Mouse (Mus musculus): ENCODE measurements around the gene Bok. TPM values are rescaled to one million over a fixed set of nuclear protein-coding genes. Genes with fewer than 3 reads are reported as not detected.
"Not testable (repeated sequence)": the region's sequence is repeated elsewhere in the genome, so short reads cannot be mapped to it uniquely, and the experiment has no call there.

Bok gene
- total and polyA plus RNA-seq, 3 experiments, result 0.17 TPM; not detected in 2

DNA sequence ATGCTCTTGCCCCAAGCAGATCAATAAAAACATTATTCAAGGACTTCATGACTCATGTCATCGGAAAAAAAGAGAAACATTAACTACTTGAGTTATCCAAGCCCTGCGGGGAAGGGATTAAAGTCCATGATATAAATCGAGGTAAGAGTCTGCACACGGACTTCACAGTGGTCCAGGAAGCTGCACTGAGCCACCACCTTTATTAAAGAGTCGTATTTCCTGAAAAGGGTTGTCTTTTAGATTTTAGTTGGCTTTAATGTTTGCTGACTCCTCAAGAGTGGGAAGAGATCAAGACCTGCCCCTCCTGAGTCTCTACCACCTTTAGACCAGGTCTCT is 28.5 kb upstream of the Bok start:
- Histone ChIP-seq H3K27ac (ENCODE audit: control insufficient read depth, low read depth, low read length) (no peak overlapping the region), H3K4me1 (ENCODE audit: control insufficient read depth in 1 of 2, insufficient read depth in 2 of 2, low read length in 2 of 2) (peaks cover 7 to 13% of the 10 kb centered on the region in 2 experiments), H3K27me3 (ENCODE audit: control insufficient read depth in 1 of 2, insufficient read depth in 2 of 2, low read length in 2 of 2) (no peaks in the 10 kb centered on the region), H3K9me3 (replicated peaks; ENCODE audit: insufficient read depth, low read length) (no peaks in the 10 kb centered on the region), H3K4me3 (ENCODE audit: control insufficient read depth in 1 of 2, insufficient read depth in 1 of 2, low read depth in 2 of 2, low read length in 2 of 2) (no peak overlapping the region), H3K79me2 (ENCODE audit: control insufficient read depth, insufficient read depth, low read length, poor library complexity) (no peaks in the 10 kb centered on the region), H3K9ac (ENCODE audit: control insufficient read depth, low read depth, low read length, poor library complexity, severe bottlenecking) (no peak overlapping the region), H3K36me3 (ENCODE audit: control insufficient read depth in 1 of 2, insufficient read depth in 2 of 2, low read length in 2 of 2) (peaks cover 0 to 14% of the 10 kb centered on the region in 2 experiments; a peak in 2 of 4 replicates)
- no peak for DNase-seq (ENCODE audit: low read depth, low spot score)
- TF ChIP-seq KAT2A (conservative IDR thresholded peaks at IDR 0.05; ENCODE audit: low read depth, low read length), result no peak
- no peak for TF ChIP-seq NELFE (IDR thresholded peaks at IDR 0.05; ENCODE audit: low read depth, low read length)
- no peak for TF ChIP-seq POLR2A (IDR thresholded peaks at IDR 0.05; ENCODE audit: control insufficient read depth in 1 of 2, insufficient read depth in 1 of 2, low read depth in 1 of 2, low read length in 2 of 2, poor library complexity in 1 of 2)
- TF ChIP-seq TAL1 (IDR thresholded peaks at IDR 0.05; ENCODE audit: low read length), result no peak
- TF ChIP-seq TCF12 (IDR thresholded peaks at IDR 0.05; ENCODE audit: low read depth, low read length), result no peak
- no peak for TF ChIP-seq NRF1 (IDR thresholded peaks at IDR 0.05; ENCODE audit: insufficient read depth, low read depth, low read length, poor library complexity, severe bottlenecking)
- TF ChIP-seq CHD2 (IDR thresholded peaks at IDR 0.05; ENCODE audit: low read length), result no peak
- no peak for TF ChIP-seq ZC3H11A (IDR thresholded peaks at IDR 0.05; ENCODE audit: low read depth, low read length)
- TF ChIP-seq E2F4 (IDR thresholded peaks at IDR 0.05; ENCODE audit: borderline replicate concordance, low read depth, low read length), result no peak
- TF ChIP-seq EP300 (IDR thresholded peaks at IDR 0.05; ENCODE audit: low read depth in 1 of 2, low read length in 2 of 2), result no peak
- TF ChIP-seq TBP (IDR thresholded peaks at IDR 0.05; ENCODE audit: low read depth, low read length), result no peak
- no peak for TF ChIP-seq SMC3 (IDR thresholded peaks at IDR 0.05; ENCODE audit: low read depth, low read length)
- no peak for TF ChIP-seq SIN3A (IDR thresholded peaks at IDR 0.05; ENCODE audit: low read length)
- TF ChIP-seq ZKSCAN1 (IDR thresholded peaks at IDR 0.05; ENCODE audit: low read depth, low read length), result no peak
- TF ChIP-seq ELF1 (IDR thresholded peaks at IDR 0.05; ENCODE audit: low read depth, low read length), result no peak
- no peak for TF ChIP-seq ETS1 (IDR thresholded peaks at IDR 0.05; ENCODE audit: low read depth, low read length)
- no peak for TF ChIP-seq MAZ (IDR thresholded peaks at IDR 0.05; ENCODE audit: low read depth, low read length)
- TF ChIP-seq USF1 (IDR thresholded peaks at IDR 0.05; ENCODE audit: low read depth, low read length), result no peak
- TF ChIP-seq RAD21 (IDR thresholded peaks at IDR 0.05; ENCODE audit: low read depth, low read length), result no peak
- no peak for TF ChIP-seq ZMIZ1 (IDR thresholded peaks at IDR 0.05; ENCODE audit: low read depth, low read length)

GRCm38 (mm10) chr1:93658559-93658958 is 26.9 kb upstream of the Bok start, which contains the start of gene Stk25:
TSS of gene Stk25 (minus strand) at chr1:93658659.
- H3K27ac ChIP-seq (ENCODE audit: control insufficient read depth, low read depth, low read length); H3K4me3 ChIP-seq (ENCODE audit: control insufficient read depth in 1 of 2, insufficient read depth in 1 of 2, low read depth in 2 of 2, low read length in 2 of 2); H3K79me2 ChIP-seq (ENCODE audit: control insufficient read depth, insufficient read depth, low read length, poor library complexity); H3K9ac ChIP-seq (ENCODE audit: control insufficient read depth, low read depth, low read length, poor library complexity, severe bottlenecking); H3K27me3 ChIP-seq (ENCODE audit: control insufficient read depth in 1 of 2, insufficient read depth in 2 of 2, low read length in 2 of 2); H3K9me3 ChIP-seq (replicated peaks; ENCODE audit: insufficient read depth, low read length); DNase-seq (ENCODE audit: low read depth, low spot score): not testable (repeated sequence)
- Histone ChIP-seq H3K4me1 (ENCODE audit: control insufficient read depth in 1 of 2, insufficient read depth in 2 of 2, low read length in 2 of 2) (peaks cover 7 to 13% of the 10 kb centered on the region in 2 experiments), H3K36me3 (ENCODE audit: control insufficient read depth in 1 of 2, insufficient read depth in 2 of 2, low read length in 2 of 2) (peaks cover 0 to 14% of the 10 kb centered on the region in 2 experiments; a peak in 2 of 4 replicates)

Data from MEL (cell line).